Comparison of ENCODE assay signal across 8 mouse cellular contexts in the genomic region with DNA sequence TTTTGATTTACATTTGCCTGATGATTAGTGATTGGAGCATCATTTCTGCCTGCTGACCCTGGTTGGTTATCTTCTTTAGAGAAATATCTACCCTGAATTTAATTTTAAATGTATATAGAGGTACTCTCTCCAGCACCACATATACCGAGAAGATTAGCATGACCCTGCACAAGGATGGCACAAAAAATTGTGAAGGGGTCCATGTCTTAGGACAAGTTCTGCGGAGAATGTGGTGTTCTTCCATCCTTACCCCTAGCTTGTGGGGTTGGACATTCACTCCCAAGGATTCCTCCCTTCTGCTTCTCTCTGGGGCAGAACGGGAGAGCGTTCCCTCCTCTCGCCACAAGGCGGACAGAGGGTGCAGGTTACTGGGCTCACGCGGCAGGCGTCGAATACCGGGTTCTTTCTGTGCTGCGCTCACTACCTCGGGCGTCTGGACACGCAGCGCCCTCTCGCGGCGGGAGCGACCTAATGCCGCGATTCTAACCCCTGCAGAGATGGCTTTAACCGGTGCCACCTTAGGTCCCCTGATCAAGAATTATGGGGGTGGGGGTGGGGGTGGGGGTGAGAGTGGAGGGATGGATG.
A peak's percentile ranks its signal among the peaks of the same experiment; 100 is the strongest.
DNase-seq lines count a peak whose midpoint lies in the region; ATAC-seq and TF ChIP-seq lines count a peak whose summit lies in the region.

No protein-coding gene starts in this region.

- H3K27me3 ChIP-seq in forebrain, embryonic 11.5 days (ENCODE audit: control insufficient read depth, insufficient read depth, low read length), result 0 out of 2 replicates have a peak, but pooled peaks cover 2% of the 10 kb centered on the region
- H3K27me3 ChIP-seq in liver, embryonic 16.5 days (ENCODE audit: control insufficient read depth, insufficient read depth, low read depth, low read length), result no peaks in the 10 kb centered on the region
- no peaks in the 10 kb centered on the region for H3K27me3 ChIP-seq in neural tube, embryonic 13.5 days
- H3K27me3 ChIP-seq in stomach, postnatal 0 days (ENCODE audit: control insufficient read depth, insufficient read depth, low read length), result no peaks in the 10 kb centered on the region

- no peak overlapping the region for H3K27ac ChIP-seq in forebrain, embryonic 11.5 days (ENCODE audit: low read depth, low read length)
- H3K27ac ChIP-seq in liver, embryonic 16.5 days (ENCODE audit: low read length), result no peak overlapping the region
- no peak overlapping the region for H3K27ac ChIP-seq in neural tube, embryonic 13.5 days (replicated peaks)
- H3K27ac ChIP-seq in stomach, postnatal 0 days (replicated peaks), result no peak overlapping the region

- DNase-seq in CD4-positive, CD25-positive, alpha-beta regulatory T cell, adult 2 months (ENCODE audit: low read depth, low spot score), result peak; percentile 91
- peak; percentile 84 for DNase-seq in c-Kit-positive CD71-negative TER-119-negative erythroid progenitor cells, embryonic 14.5 days (ENCODE audit: low read depth)
- DNase-seq in forebrain, embryonic 11.5 days (ENCODE audit: low spot score), result peak; percentile 90
- DNase-seq in heart, postnatal 10 days, result peak; percentile 79 to 87
- DNase-seq in kidney, postnatal 36 days, result peak; percentile 77 to 91
- peak; percentile 91 for DNase-seq in stomach, postnatal 0 days (ENCODE audit: low spot score)

- no peak overlapping the region for H3K4me3 ChIP-seq in forebrain, embryonic 11.5 days (ENCODE audit: low read depth, low read length)
- no peak overlapping the region for H3K4me3 ChIP-seq in liver, embryonic 16.5 days (ENCODE audit: low read depth, low read length)
- H3K4me3 ChIP-seq in neural tube, embryonic 13.5 days, result no peak overlapping the region
- H3K4me3 ChIP-seq in stomach, postnatal 0 days (ENCODE audit: low read depth, low read length), result no peak overlapping the region

- no peak overlapping the region for H3K4me2 ChIP-seq in forebrain, embryonic 11.5 days (ENCODE audit: low read depth, low read length, severe bottlenecking)
- H3K4me2 ChIP-seq in liver, embryonic 16.5 days (ENCODE audit: low read depth, low read length), result no peak overlapping the region
- H3K4me2 ChIP-seq in neural tube, embryonic 13.5 days, result peak overlapping the region; percentile 7; the same call in 1 of the 2 replicates
- H3K4me2 ChIP-seq in stomach, postnatal 0 days (replicated peaks; ENCODE audit: low read depth), result no peak overlapping the region

- H3K9me3 ChIP-seq in forebrain, embryonic 11.5 days (ENCODE audit: control insufficient read depth, low read length), result no peaks in the 10 kb centered on the region
- H3K9me3 ChIP-seq in liver, embryonic 16.5 days (replicated peaks; ENCODE audit: control insufficient read depth, low read length), result no peaks in the 10 kb centered on the region
- H3K9me3 ChIP-seq in neural tube, embryonic 13.5 days, result no peaks in the 10 kb centered on the region
- no peaks in the 10 kb centered on the region for H3K9me3 ChIP-seq in stomach, postnatal 0 days (ENCODE audit: control insufficient read depth, low read length)

- TF ChIP-seq EP300 in stomach, postnatal 0 days (optimal IDR thresholded peaks at IDR 0.05), result no peak

- H3K36me3 ChIP-seq in forebrain, embryonic 11.5 days (ENCODE audit: control insufficient read depth, insufficient read depth, low read length), result no peaks in the 10 kb centered on the region
- no peaks in the 10 kb centered on the region for H3K36me3 ChIP-seq in liver, embryonic 16.5 days (ENCODE audit: control insufficient read depth, insufficient read depth)
- no peaks in the 10 kb centered on the region for H3K36me3 ChIP-seq in neural tube, embryonic 13.5 days
- no peaks in the 10 kb centered on the region for H3K36me3 ChIP-seq in stomach, postnatal 0 days (ENCODE audit: control insufficient read depth, insufficient read depth, low read length)

- H3K4me1 ChIP-seq in forebrain, embryonic 11.5 days (replicated peaks; ENCODE audit: control insufficient read depth, insufficient read depth, low read length), result no peaks in the 10 kb centered on the region
- no peaks in the 10 kb centered on the region for H3K4me1 ChIP-seq in liver, embryonic 16.5 days (ENCODE audit: control insufficient read depth, low read depth, low read length)
- H3K4me1 ChIP-seq in neural tube, embryonic 13.5 days (replicated peaks), result no peaks in the 10 kb centered on the region
- no peaks in the 10 kb centered on the region for H3K4me1 ChIP-seq in stomach, postnatal 0 days (replicated peaks; ENCODE audit: control insufficient read depth, insufficient read depth)

- WGBS in forebrain, embryonic 11.5 days, result 4% methylated on average over 23 of the region's 23 CpGs
- WGBS in liver, embryonic 16.5 days (ENCODE audit: insufficient replicate concordance), result 5% methylated on average over 23 of the region's 23 CpGs
- 5% methylated on average over 23 of the region's 23 CpGs for WGBS in neural tube, embryonic 13.5 days
- 6% methylated on average over 23 of the region's 23 CpGs for WGBS in stomach, postnatal 0 days

- intact Hi-C loops in heart, postnatal 10 days (cut with DNase I), result no loop called here

- ATAC-seq in forebrain, embryonic 11.5 days (replicated peaks; ENCODE audit: low FRiP score), result peak; percentile 82
- peak; percentile 51; the same call in 1 of the 2 replicates for ATAC-seq in liver, embryonic 16.5 days (ENCODE audit: low read depth)
- ATAC-seq in neural tube, embryonic 13.5 days (ENCODE audit: low read depth), result peak; percentile 61; the same call in 1 of the 2 replicates
- peak; percentile 94 for ATAC-seq in stomach, postnatal 0 days (ENCODE audit: low FRiP score, low TSS enrichment)

- peak; percentile 89 for TF ChIP-seq CTCF in stomach, postnatal 0 days (IDR thresholded peaks at IDR 0.05; ENCODE audit: low read depth)

- H3K9ac ChIP-seq in forebrain, embryonic 11.5 days (ENCODE audit: low read length), result no peak overlapping the region
- H3K9ac ChIP-seq in liver, embryonic 16.5 days (ENCODE audit: low read depth, low read length), result no peak overlapping the region
- no peak overlapping the region for H3K9ac ChIP-seq in neural tube, embryonic 13.5 days
- no peak overlapping the region for H3K9ac ChIP-seq in stomach, postnatal 0 days (ENCODE audit: low read length)
